Mouse (Mus musculus): ENCODE data around the gene Tmem8. TPM values are rescaled to one million over a fixed set of nuclear protein-coding genes. Genes with fewer than 3 reads are reported as not detected.
A peak's percentile ranks its signal among the peaks of the same experiment; 100 is the strongest.

Gene Tmem8
- 0.80 and 0.94 TPM in 2 replicates for polyA plus RNA-seq (2015; fragmentation: Nextera tagmentation; extraction: Ambion mirVana)

GRCm38 (mm10) chr17:26113181-26113948 is at the start of gene Tmem8:
Gene Tmem8 (plus strand): TSS chr17:26113299.
- Histone ChIP-seq H3K9me3 (no peaks in the 10 kb centered on the region), H3K9ac (peak within 1 kb of the TSS; percentile 84), H3K27ac (replicated peaks) (no peak within 1 kb of the TSS), H3K4me3 (peak within 1 kb of the TSS; percentile 79), H3K4me1 (peaks cover 13% of the 10 kb centered on the region), H3K36me3 (no peaks in the 10 kb centered on the region), H3K4me2 (peak within 1 kb of the TSS; percentile 98), H3K27me3 (replicated peaks) (peaks cover 94% of the 10 kb centered on the region)
- no peak for ATAC-seq (ENCODE audit: extremely low read depth, insufficient number of reproducible peaks, low FRiP score, low TSS enrichment)
- WGBS, result under 1% methylated on average over 61 of the region's 75 CpGs

- Histone ChIP-seq H3K27ac (replicated peaks) (peak overlapping the region; percentile 71), H3K27me3 (replicated peaks) (peaks cover 7% of the 10 kb centered on the region; the same call in 1 of the 2 replicates), H3K9ac (peak overlapping the region; percentile 66), H3K4me1 (peaks cover 47% of the 10 kb centered on the region), H3K9me3 (no peaks in the 10 kb centered on the region), H3K4me3 (no peak overlapping the region), H3K36me3 (peaks cover 26% of the 10 kb centered on the region), H3K4me2 (peak overlapping the region; percentile 97)
- no peak for ATAC-seq (ENCODE audit: extremely low read depth, insufficient number of reproducible peaks, low FRiP score, low TSS enrichment)
- 59% methylated on average over 6 of the region's 6 CpGs for WGBS
Observed at GRCm38 (mm10) chr17:26064916-26065315, 48.2 kb upstream of the Tmem8 start.

GRCm38 (mm10) chr17:26066488-26067020 is 46.5 kb upstream of the Tmem8 start:
- peak overlapping the region; percentile 90 for H3K4me3 ChIP-seq

GRCm38 (mm10) chr17:26068024-26068830 is 44.9 kb upstream of the Tmem8 start:
- Histone ChIP-seq H3K4me1 (peaks cover 50% of the 10 kb centered on the region), H3K9ac (peak overlapping the region; percentile 91), H3K4me3 (peak overlapping the region; percentile 90), H3K27me3 (replicated peaks) (peaks cover 24% of the 10 kb centered on the region), H3K27ac (replicated peaks) (peak overlapping the region; percentile 79; the same call in 1 of the 2 replicates), H3K36me3 (peaks cover 26% of the 10 kb centered on the region), H3K9me3 (no peaks in the 10 kb centered on the region), H3K4me2 (peak overlapping the region; percentile 97)
- ATAC-seq (ENCODE audit: extremely low read depth, insufficient number of reproducible peaks, low FRiP score, low TSS enrichment), result no peak
- WGBS, result under 1% methylated on average over 44 of the region's 44 CpGs

More at GRCm38 (mm10) chr17:26066488-26067020, 46.5 kb upstream of the Tmem8 start:
- ATAC-seq (ENCODE audit: extremely low read depth, insufficient number of reproducible peaks, low FRiP score, low TSS enrichment), result no peak
- no peak overlapping the region for H3K27ac ChIP-seq (replicated peaks)
- peak overlapping the region; percentile 97 for H3K4me2 ChIP-seq
- peaks cover 50% of the 10 kb centered on the region for H3K4me1 ChIP-seq
- H3K9ac ChIP-seq, result peak overlapping the region; percentile 91; the same call in 1 of the 2 replicates
- H3K36me3 ChIP-seq, result peaks cover 26% of the 10 kb centered on the region
- WGBS, result 86% methylated on average over 7 of the region's 7 CpGs
- H3K9me3 ChIP-seq, result no peaks in the 10 kb centered on the region
- H3K27me3 ChIP-seq (replicated peaks), result peaks cover 16% of the 10 kb centered on the region; the same call in 1 of the 2 replicates

GRCm38 (mm10) chr17:26068831-26069739 is 44.0 kb upstream of the Tmem8 start, which contains the start of gene Rab11fip3:
Gene Rab11fip3 (minus strand): TSS chr17:26069555.
- ATAC-seq (ENCODE audit: extremely low read depth, insufficient number of reproducible peaks, low FRiP score, low TSS enrichment), result peak; percentile 76
- H3K4me1 ChIP-seq, result peaks cover 50% of the 10 kb centered on the region

GRCm38 (mm10) chr17:26070136-26070535 is 43.0 kb upstream of the Tmem8 start:
- H3K27ac ChIP-seq (replicated peaks), result no peak overlapping the region
- peak overlapping the region; percentile 97 for H3K4me2 ChIP-seq
- no peak for ATAC-seq (ENCODE audit: extremely low read depth, insufficient number of reproducible peaks, low FRiP score, low TSS enrichment)
- H3K36me3 ChIP-seq, result peaks cover 11% of the 10 kb centered on the region
- H3K27me3 ChIP-seq (replicated peaks), result peaks cover 24% of the 10 kb centered on the region
- peak overlapping the region; percentile 90 for H3K4me3 ChIP-seq
- H3K9ac ChIP-seq, result peak overlapping the region; percentile 91
- WGBS, result 24% methylated on average over 6 of the region's 6 CpGs
- peaks cover 40% of the 10 kb centered on the region for H3K4me1 ChIP-seq
- H3K9me3 ChIP-seq, result no peaks in the 10 kb centered on the region

More at GRCm38 (mm10) chr17:26068831-26069739, 44.0 kb upstream of the Tmem8 start, which contains the start of gene Rab11fip3:
- Histone ChIP-seq H3K9ac (peak within 1 kb of the TSS; percentile 91), H3K36me3 (peaks cover 20% of the 10 kb centered on the region), H3K27ac (replicated peaks) (peak within 1 kb of the TSS; percentile 79), H3K9me3 (no peaks in the 10 kb centered on the region), H3K4me3 (peak within 1 kb of the TSS; percentile 90), H3K27me3 (replicated peaks) (peaks cover 24% of the 10 kb centered on the region), H3K4me2 (peak within 1 kb of the TSS; percentile 97)
- under 1% methylated on average over 91 of the region's 94 CpGs for WGBS

GRCm38 (mm10) chr17:26075246-26075645 is 37.9 kb upstream of the Tmem8 start:
- Histone ChIP-seq H3K4me2 (no peak overlapping the region), H3K4me1 (peaks cover under 1% of the 10 kb centered on the region; the same call in 1 of the 2 replicates), H3K9me3 (no peaks in the 10 kb centered on the region), H3K27ac (replicated peaks) (no peak overlapping the region), H3K36me3 (no peaks in the 10 kb centered on the region), H3K4me3 (no peak overlapping the region), H3K9ac (no peak overlapping the region), H3K27me3 (replicated peaks) (peaks cover 18% of the 10 kb centered on the region)
- WGBS, result 58% methylated on average over 3 of the region's 3 CpGs
- ATAC-seq (ENCODE audit: extremely low read depth, insufficient number of reproducible peaks, low FRiP score, low TSS enrichment), result no peak

GRCm38 (mm10) chr17:26078851-26079250 is 34.2 kb upstream of the Tmem8 start:
- no peaks in the 10 kb centered on the region for H3K9me3 ChIP-seq
- H3K4me2 ChIP-seq, result no peak overlapping the region
- H3K4me1 ChIP-seq, result no peaks in the 10 kb centered on the region
- H3K36me3 ChIP-seq, result peaks cover 18% of the 10 kb centered on the region
- 75% methylated on average over 2 of the region's 2 CpGs for WGBS
- no peak overlapping the region for H3K4me3 ChIP-seq
- no peak overlapping the region for H3K9ac ChIP-seq
- no peak for ATAC-seq (ENCODE audit: extremely low read depth, insufficient number of reproducible peaks, low FRiP score, low TSS enrichment)
- H3K27ac ChIP-seq (replicated peaks), result no peak overlapping the region
- H3K27me3 ChIP-seq (replicated peaks), result no peaks in the 10 kb centered on the region

- Histone ChIP-seq H3K27me3 (replicated peaks) (no peaks in the 10 kb centered on the region), H3K27ac (replicated peaks) (no peak overlapping the region), H3K9me3 (no peaks in the 10 kb centered on the region), H3K36me3 (peaks cover 29% of the 10 kb centered on the region), H3K4me1 (no peaks in the 10 kb centered on the region), H3K9ac (no peak overlapping the region), H3K4me2 (no peak overlapping the region), H3K4me3 (no peak overlapping the region)
- no peak for ATAC-seq (ENCODE audit: extremely low read depth, insufficient number of reproducible peaks, low FRiP score, low TSS enrichment)
- WGBS, result 24% methylated on average over 2 of the region's 2 CpGs
Observed at GRCm38 (mm10) chr17:26080867-26081266, 32.2 kb upstream of the Tmem8 start.

- ATAC-seq (ENCODE audit: extremely low read depth, insufficient number of reproducible peaks, low FRiP score, low TSS enrichment), result no peak
- Histone ChIP-seq H3K9me3 (no peaks in the 10 kb centered on the region), H3K36me3 (peaks cover 39% of the 10 kb centered on the region), H3K9ac (no peak overlapping the region), H3K4me2 (no peak overlapping the region), H3K4me1 (peaks cover 11% of the 10 kb centered on the region), H3K27ac (replicated peaks) (no peak overlapping the region), H3K4me3 (no peak overlapping the region), H3K27me3 (replicated peaks) (no peaks in the 10 kb centered on the region)
- WGBS, result 83% methylated on average over 9 of the region's 9 CpGs
Observed at GRCm38 (mm10) chr17:26087059-26087564, 26.0 kb upstream of the Tmem8 start.
